Mouse (Mus musculus) heart, embryonic 10.5 days (tissue): Measurements from ENCODE around the gene Shc4. TPM values are rescaled to one million over a fixed set of nuclear protein-coding genes. Genes with fewer than 3 reads are reported as not detected.
A peak's percentile ranks its signal among the peaks of the same experiment; 100 is the strongest.

Source experiments
- DNase-seq: peaks from one replicate; pipeline ENCODE4 v3.0.0-alpha.2; 2017; ENCODE audit warnings: low spot score
- H3K27ac ChIP-seq: fragments of 300-500 bp; sonication (generic); 2 replicates; pipeline ENCODE4 v1.5.1; 2016; ENCODE audit warnings: mild to moderate bottlenecking
- H3K27me3 ChIP-seq: fragments of 300-500 bp; sonication (generic); 2 replicates; pipeline ENCODE4 v1.6.1; 2016; ENCODE audit warnings: mild to moderate bottlenecking; ENCODE audit not compliant: poor library complexity, insufficient read depth, severe bottlenecking
- H3K36me3 ChIP-seq: fragments of 300-500 bp; sonication (generic); 2 replicates; pipeline ENCODE4 v1.6.1; 2016; ENCODE audit warnings: mild to moderate bottlenecking, moderate library complexity
- H3K4me1 ChIP-seq: fragments of 300-500 bp; sonication (generic); 2 replicates; pipeline ENCODE4 v1.6.1; 2016; ENCODE audit warnings: mild to moderate bottlenecking
- H3K4me3 ChIP-seq: fragments of 300-500 bp; sonication (generic); 2 replicates; pipeline ENCODE4 v1.5.1; 2016; ENCODE audit warnings: mild to moderate bottlenecking, moderate library complexity
- H3K9me3 ChIP-seq: fragments of 300-500 bp; sonication (generic); 2 replicates; pipeline ENCODE4 v1.6.1; 2016; ENCODE audit warnings: mild to moderate bottlenecking, moderate library complexity
- WGBS: fragments of 180-500 bp; shearing (Covaris S2); methylation state at CpG from one replicate; pipeline ENCODE4 v1.1.7; 2016; 5-methylcytosine and 5-hydroxymethylcytosine counted together
- polyA plus RNA-seq: library from polyadenylated mRNA; unstranded; fragments of >200 nt; fragmentation: Nextera tagmentation; extraction: Ambion mirVana; gene quantifications from 2 replicates; pipeline ENCODE4 v1.2.1, GENCODE M21; 2016

The Shc4 gene
- 1.5 and 2.2 TPM in 2 replicates for polyA plus RNA-seq

GRCm38 (mm10) chr2:125724086-125724430, at the start of gene Shc4:
Shc4 (minus strand) TSS chr2:125724148.
- H3K27ac ChIP-seq = peak within 1 kb of the TSS; percentile 65
- H3K4me1 ChIP-seq = peaks cover 25% of the 10 kb centered on the region; the same call in 1 of the 2 replicates
- WGBS = under 1% methylated on average over 15 of the region's 15 CpGs
- no peak for DNase-seq
- H3K36me3 ChIP-seq = no peaks in the 10 kb centered on the region
- peak within 1 kb of the TSS; percentile 69 for H3K4me3 ChIP-seq
- H3K9me3 ChIP-seq = no peaks in the 10 kb centered on the region
- peaks cover 66% of the 10 kb centered on the region for H3K27me3 ChIP-seq

DNA sequence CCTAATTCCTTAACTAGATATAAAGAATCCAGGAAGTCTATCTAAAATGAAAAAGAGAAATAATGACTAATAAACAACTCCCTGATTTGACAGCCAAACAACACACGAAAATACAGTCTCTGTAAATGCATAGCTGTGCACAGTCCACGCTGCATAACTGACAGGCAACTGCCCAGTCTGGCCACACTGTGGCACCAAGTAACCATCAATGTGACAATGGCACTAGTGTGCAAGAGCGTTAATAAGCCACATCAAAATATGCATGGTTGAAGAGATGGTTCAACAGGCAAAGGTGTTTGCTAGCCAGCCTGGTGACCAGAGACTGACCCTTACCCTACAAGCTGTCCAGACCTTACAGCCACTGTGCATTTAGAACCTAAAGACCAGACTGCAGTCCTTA, 41.1 kb upstream of the Shc4 start:
- DNase-seq = no peak
- H3K9me3 ChIP-seq = no peaks in the 10 kb centered on the region
- WGBS = 89% methylated on average over 3 of the region's 3 CpGs
- no peaks in the 10 kb centered on the region for H3K27me3 ChIP-seq
- no peak overlapping the region for H3K27ac ChIP-seq
- no peak overlapping the region for H3K4me3 ChIP-seq
- H3K36me3 ChIP-seq = peaks cover 85% of the 10 kb centered on the region
- no peaks in the 10 kb centered on the region for H3K4me1 ChIP-seq

GRCm38 (mm10) chr2:125764531-125764930, 40.6 kb upstream of the Shc4 start:
- Histone ChIP-seq H3K27ac (no peak overlapping the region), H3K4me1 (no peaks in the 10 kb centered on the region), H3K9me3 (no peaks in the 10 kb centered on the region), H3K36me3 (peaks cover 84% of the 10 kb centered on the region), H3K27me3 (no peaks in the 10 kb centered on the region), H3K4me3 (no peak overlapping the region)
- 94% methylated on average over 5 of the region's 5 CpGs for WGBS
- no peak for DNase-seq

DNA sequence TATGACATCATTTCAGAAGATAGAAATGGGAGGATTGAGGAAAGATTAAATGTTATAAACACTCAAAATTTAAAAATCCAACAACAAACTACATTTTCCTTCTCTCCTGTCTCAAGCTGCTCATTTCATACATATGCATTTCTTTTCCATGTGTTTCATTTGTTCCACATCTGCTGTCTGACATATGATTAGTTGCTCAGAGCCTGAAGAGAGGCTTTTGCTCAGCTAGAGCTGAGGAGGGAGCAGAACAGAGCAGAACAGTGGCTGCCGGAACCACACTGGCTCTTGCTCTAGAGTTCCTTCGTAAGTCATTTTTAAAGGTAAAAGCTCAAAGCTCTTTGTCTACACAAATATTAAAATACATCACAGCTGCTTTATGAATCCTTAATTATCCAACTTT, 25.4 kb upstream of the Shc4 start:
- 92% methylated on average over 2 of the region's 2 CpGs for WGBS
- no peak overlapping the region for H3K27ac ChIP-seq
- DNase-seq = no peak
- peaks cover 91% of the 10 kb centered on the region for H3K36me3 ChIP-seq
- no peaks in the 10 kb centered on the region for H3K9me3 ChIP-seq
- no peak overlapping the region for H3K4me3 ChIP-seq
- no peaks in the 10 kb centered on the region for H3K27me3 ChIP-seq
- H3K4me1 ChIP-seq = no peaks in the 10 kb centered on the region

GRCm38 (mm10) chr2:125739338-125739737, 15.4 kb upstream of the Shc4 start:
- no peak for DNase-seq
- no peaks in the 10 kb centered on the region for H3K9me3 ChIP-seq
- H3K4me3 ChIP-seq = no peak overlapping the region
- H3K27me3 ChIP-seq = 0 out of 2 replicates have a peak, but pooled peaks cover 5% of the 10 kb centered on the region
- peaks cover 52% of the 10 kb centered on the region for H3K36me3 ChIP-seq
- H3K4me1 ChIP-seq = no peaks in the 10 kb centered on the region
- 80% methylated on average over 6 of the region's 6 CpGs for WGBS
- H3K27ac ChIP-seq = no peak overlapping the region

DNA sequence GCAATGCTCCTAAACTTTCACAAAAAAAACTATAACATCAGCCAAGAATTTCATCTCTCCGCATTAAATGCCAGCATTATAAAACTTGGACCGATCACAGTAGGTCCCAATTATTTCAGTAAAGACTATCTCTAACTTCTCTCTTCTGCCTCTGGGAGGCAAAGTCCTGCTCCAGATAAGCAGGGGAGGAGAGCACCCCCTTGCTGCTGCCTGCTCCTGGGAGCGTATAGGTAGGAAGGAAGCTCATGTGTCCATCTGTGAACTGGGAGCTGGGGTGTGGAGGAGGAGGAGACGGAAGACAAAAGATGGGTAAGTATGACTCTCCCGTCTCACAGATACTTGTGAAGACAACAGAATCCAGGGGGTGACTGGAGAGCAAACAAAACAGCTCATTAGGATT, 14.8 kb upstream of the Shc4 start:
- Histone ChIP-seq H3K4me3 (no peak overlapping the region), H3K27me3 (0 out of 2 replicates have a peak, but pooled peaks cover 5% of the 10 kb centered on the region), H3K27ac (no peak overlapping the region), H3K36me3 (peaks cover 46% of the 10 kb centered on the region), H3K9me3 (no peaks in the 10 kb centered on the region), H3K4me1 (no peaks in the 10 kb centered on the region)
- no peak for DNase-seq
- 69% methylated on average over 5 of the region's 5 CpGs for WGBS

GRCm38 (mm10) chr2:125736025-125736343, 12.0 kb upstream of the Shc4 start:
- H3K4me3 ChIP-seq = no peak overlapping the region
- H3K9me3 ChIP-seq = no peaks in the 10 kb centered on the region
- no peak overlapping the region for H3K27ac ChIP-seq
- peaks cover 8% of the 10 kb centered on the region for H3K4me1 ChIP-seq
- peaks cover 13% of the 10 kb centered on the region; the same call in 1 of the 2 replicates for H3K27me3 ChIP-seq
- no peak for DNase-seq
- H3K36me3 ChIP-seq = peaks cover 22% of the 10 kb centered on the region

GRCm38 (mm10) chr2:125735333-125736024, 11.5 kb upstream of the Shc4 start:
- Histone ChIP-seq H3K27me3 (peaks cover 17% of the 10 kb centered on the region; the same call in 1 of the 2 replicates), H3K4me3 (no peak overlapping the region), H3K9me3 (no peaks in the 10 kb centered on the region), H3K4me1 (peaks cover 11% of the 10 kb centered on the region), H3K36me3 (peaks cover 18% of the 10 kb centered on the region), H3K27ac (no peak overlapping the region)
- DNase-seq = no peak
- WGBS = 74% methylated on average over 2 of the region's 2 CpGs

DNA sequence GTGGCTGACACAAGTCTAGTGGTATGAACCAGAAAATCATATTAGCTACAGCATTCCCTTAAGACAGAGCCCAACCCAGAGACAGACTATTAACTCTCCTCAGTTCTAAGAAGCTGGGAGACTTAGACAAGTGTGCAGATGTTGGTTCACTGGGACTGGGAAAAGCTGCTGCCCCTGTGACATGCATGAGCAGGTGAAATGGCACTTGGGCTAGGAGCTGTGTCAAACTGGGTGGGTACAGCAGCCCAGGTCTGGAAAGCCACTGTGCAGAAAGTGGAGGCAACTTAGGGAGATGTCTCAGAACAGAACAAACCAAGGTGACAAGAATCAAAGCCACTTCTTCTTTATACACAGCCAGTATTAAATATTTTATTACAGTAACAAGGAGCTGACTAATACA, 10.8 kb upstream of the Shc4 start:
- H3K4me3 ChIP-seq = no peak overlapping the region
- no peak overlapping the region for H3K27ac ChIP-seq
- peaks cover 11% of the 10 kb centered on the region for H3K4me1 ChIP-seq
- H3K36me3 ChIP-seq = peaks cover 10% of the 10 kb centered on the region
- peaks cover 17% of the 10 kb centered on the region for H3K27me3 ChIP-seq
- no peaks in the 10 kb centered on the region for H3K9me3 ChIP-seq
- DNase-seq = no peak

GRCm38 (mm10) chr2:125731763-125732560, 8.0 kb upstream of the Shc4 start:
- H3K4me3 ChIP-seq = peak overlapping the region; percentile 62
- H3K4me1 ChIP-seq = peaks cover 11% of the 10 kb centered on the region
- H3K36me3 ChIP-seq = no peaks in the 10 kb centered on the region
- H3K27me3 ChIP-seq = peaks cover 23% of the 10 kb centered on the region
- H3K27ac ChIP-seq = peak overlapping the region; percentile 90
- H3K9me3 ChIP-seq = no peaks in the 10 kb centered on the region
- DNase-seq = peak; percentile 94
- WGBS = 6% methylated on average over 35 of the region's 35 CpGs

- Histone ChIP-seq H3K4me1 (peaks cover 25% of the 10 kb centered on the region; the same call in 1 of the 2 replicates), H3K27ac (no peak overlapping the region), H3K4me3 (peak overlapping the region; percentile 69), H3K36me3 (no peaks in the 10 kb centered on the region), H3K9me3 (no peaks in the 10 kb centered on the region), H3K27me3 (peaks cover 66% of the 10 kb centered on the region)
- WGBS = 1% methylated on average over 16 of the region's 16 CpGs
- DNase-seq = no peak
Measured at GRCm38 (mm10) chr2:125724546-125725114, 682 bp upstream of the Shc4 start.

GRCm38 (mm10) chr2:125723408-125724085, 401 bp downstream of the Shc4 start:
- peaks cover 66% of the 10 kb centered on the region for H3K27me3 ChIP-seq
- peak; percentile 87 for DNase-seq
- peaks cover 25% of the 10 kb centered on the region; the same call in 1 of the 2 replicates for H3K4me1 ChIP-seq
- no peaks in the 10 kb centered on the region for H3K36me3 ChIP-seq
- H3K4me3 ChIP-seq = peak overlapping the region; percentile 69
- H3K27ac ChIP-seq = peak overlapping the region; percentile 65
- H3K9me3 ChIP-seq = no peaks in the 10 kb centered on the region
- under 1% methylated on average over 34 of the region's 34 CpGs for WGBS

GRCm38 (mm10) chr2:125723086-125723407, 901 bp downstream of the Shc4 start:
- under 1% methylated on average over 18 of the region's 18 CpGs for WGBS
- H3K36me3 ChIP-seq = no peaks in the 10 kb centered on the region
- H3K27me3 ChIP-seq = peaks cover 64% of the 10 kb centered on the region
- peaks cover 25% of the 10 kb centered on the region; the same call in 1 of the 2 replicates for H3K4me1 ChIP-seq
- H3K27ac ChIP-seq = peak overlapping the region; percentile 65; the same call in 1 of the 2 replicates
- no peak for DNase-seq
- H3K4me3 ChIP-seq = peak overlapping the region; percentile 69
- H3K9me3 ChIP-seq = no peaks in the 10 kb centered on the region
